Mouse (Mus musculus): ENCODE measurements around the gene Rcn3. TPM values are rescaled to one million over a fixed set of nuclear protein-coding genes. Genes with fewer than 3 reads are reported as not detected.

Rcn3 gene
- polyA plus RNA-seq (2012; rRNA removed): 22.2 and 34.9 TPM in 2 replicates

GRCm38 (mm10) chr7:45092048-45092447 is at the start of gene Rcn3:
Gene Rcn3, minus strand, starts transcription at chr7:45092221.
- no peak within 1 kb of the TSS for H3K27ac ChIP-seq (ENCODE audit: control insufficient read depth, insufficient read depth, low read length)
- no peak for DNase-seq
- peak within 1 kb of the TSS; percentile 12 for H3K4me3 ChIP-seq (ENCODE audit: control insufficient read depth, insufficient read depth, low read length)
- no peak for TF ChIP-seq POLR2A (IDR thresholded peaks at IDR 0.05; ENCODE audit: control insufficient read depth, extremely low read depth, insufficient read depth, low read length, poor library complexity)
- no peak for TF ChIP-seq CTCF (IDR thresholded peaks at IDR 0.05; ENCODE audit: borderline replicate concordance, control insufficient read depth, extremely low read depth, insufficient read depth, low read length, poor library complexity)
- H3K27me3 ChIP-seq (ENCODE audit: control insufficient read depth, insufficient read depth, low read length): peaks cover 10% of the 10 kb centered on the region
- H3K36me3 ChIP-seq (ENCODE audit: control insufficient read depth, insufficient read depth, low read length): no peaks in the 10 kb centered on the region
- H3K4me1 ChIP-seq (replicated peaks; ENCODE audit: control insufficient read depth, insufficient read depth, low read length): peaks cover 20% of the 10 kb centered on the region
- WGBS: 6% methylated on average over 16 of the region's 16 CpGs

GRCm38 (mm10) chr7:45141319-45141718 is 49.3 kb upstream of the Rcn3 start:
- TF ChIP-seq CTCF (IDR thresholded peaks at IDR 0.05; ENCODE audit: borderline replicate concordance, control insufficient read depth, extremely low read depth, insufficient read depth, low read length, poor library complexity) (no peak), POLR2A (IDR thresholded peaks at IDR 0.05; ENCODE audit: control insufficient read depth, extremely low read depth, insufficient read depth, low read length, poor library complexity) (no peak)
- no peaks in the 10 kb centered on the region for H3K36me3 ChIP-seq (ENCODE audit: control insufficient read depth, insufficient read depth, low read length)
- DNase-seq: peak; percentile 53
- peak overlapping the region; percentile 65 for H3K27ac ChIP-seq (ENCODE audit: control insufficient read depth, insufficient read depth, low read length)
- H3K4me1 ChIP-seq (replicated peaks; ENCODE audit: control insufficient read depth, insufficient read depth, low read length): peaks cover 50% of the 10 kb centered on the region
- no peak overlapping the region for H3K4me3 ChIP-seq (ENCODE audit: control insufficient read depth, insufficient read depth, low read length)
- WGBS: 5% methylated on average over 3 of the region's 3 CpGs
- H3K27me3 ChIP-seq (ENCODE audit: control insufficient read depth, insufficient read depth, low read length): no peaks in the 10 kb centered on the region

DNA sequence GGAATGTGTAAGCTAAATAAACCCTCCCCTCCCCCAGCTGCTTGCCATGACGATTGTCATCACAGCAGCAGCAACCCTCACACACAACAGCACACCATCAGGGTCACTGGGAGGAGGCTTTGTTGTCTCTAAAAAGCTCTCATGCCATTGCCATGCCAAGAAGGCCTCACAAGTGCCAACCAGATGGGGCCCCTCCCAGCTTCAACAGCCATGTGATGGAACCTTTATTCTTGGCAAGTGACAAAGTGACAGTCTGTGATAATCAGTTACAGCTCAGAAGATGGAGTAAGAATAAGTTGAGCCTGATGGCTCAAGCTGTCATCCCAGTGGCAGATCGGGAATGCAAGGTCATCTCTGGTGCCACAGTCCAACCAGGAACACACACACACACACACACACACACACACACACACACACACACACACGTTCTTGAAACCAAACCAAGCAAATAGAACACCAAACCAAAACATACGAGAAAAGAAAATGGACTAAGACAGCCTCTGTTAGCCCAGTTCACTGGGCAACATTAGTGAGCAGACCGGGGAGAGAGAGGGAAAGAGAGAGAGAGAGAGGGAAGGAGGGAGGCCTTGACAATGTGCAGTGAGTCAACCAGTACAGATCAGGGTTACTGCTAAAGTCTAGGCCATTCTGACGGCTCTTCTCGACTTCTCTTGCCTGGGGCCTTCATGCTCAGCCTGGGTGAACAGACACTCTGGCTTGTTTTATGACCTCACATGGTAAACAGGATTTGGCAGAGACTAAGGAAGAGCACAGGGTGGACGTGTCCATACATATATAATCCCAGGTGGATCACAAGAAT is 48.1 kb upstream of the Rcn3 start:
- no peak for DNase-seq
- WGBS: 92% methylated on average over 8 of the region's 8 CpGs
- peaks cover 58% of the 10 kb centered on the region for H3K4me1 ChIP-seq (replicated peaks; ENCODE audit: control insufficient read depth, insufficient read depth, low read length)
- no peak overlapping the region for H3K27ac ChIP-seq (ENCODE audit: control insufficient read depth, insufficient read depth, low read length)
- H3K27me3 ChIP-seq (ENCODE audit: control insufficient read depth, insufficient read depth, low read length): no peaks in the 10 kb centered on the region
- no peak for TF ChIP-seq CTCF (IDR thresholded peaks at IDR 0.05; ENCODE audit: borderline replicate concordance, control insufficient read depth, extremely low read depth, insufficient read depth, low read length, poor library complexity)
- no peak for TF ChIP-seq POLR2A (IDR thresholded peaks at IDR 0.05; ENCODE audit: control insufficient read depth, extremely low read depth, insufficient read depth, low read length, poor library complexity)
- no peak overlapping the region for H3K4me3 ChIP-seq (ENCODE audit: control insufficient read depth, insufficient read depth, low read length)
- no peaks in the 10 kb centered on the region for H3K36me3 ChIP-seq (ENCODE audit: control insufficient read depth, insufficient read depth, low read length)

DNA sequence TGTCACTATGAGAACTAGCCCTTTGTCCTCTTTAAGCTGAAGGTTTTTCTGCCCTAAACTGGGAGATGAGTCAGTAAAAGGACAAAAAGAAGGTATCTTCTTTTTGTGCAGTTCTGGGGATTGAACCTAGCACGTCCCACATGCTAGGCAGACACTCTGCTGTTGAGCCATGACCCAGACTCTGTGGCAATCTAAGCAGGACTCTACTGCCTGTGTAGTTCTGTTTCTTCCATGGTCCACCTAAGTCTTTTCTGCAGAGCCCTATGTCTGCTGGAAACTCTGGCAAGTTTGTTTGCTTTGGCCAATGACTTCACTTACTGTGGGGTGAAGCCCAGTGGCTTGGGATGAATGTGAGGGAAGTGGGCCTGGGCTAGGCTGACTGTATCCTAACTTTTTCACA is 46.4 kb upstream of the Rcn3 start:
- H3K4me1 ChIP-seq (replicated peaks; ENCODE audit: control insufficient read depth, insufficient read depth, low read length): peaks cover 69% of the 10 kb centered on the region
- H3K27ac ChIP-seq (ENCODE audit: control insufficient read depth, insufficient read depth, low read length): no peak overlapping the region
- TF ChIP-seq CTCF (IDR thresholded peaks at IDR 0.05; ENCODE audit: borderline replicate concordance, control insufficient read depth, extremely low read depth, insufficient read depth, low read length, poor library complexity): no peak
- TF ChIP-seq POLR2A (IDR thresholded peaks at IDR 0.05; ENCODE audit: control insufficient read depth, extremely low read depth, insufficient read depth, low read length, poor library complexity): no peak
- no peak overlapping the region for H3K4me3 ChIP-seq (ENCODE audit: control insufficient read depth, insufficient read depth, low read length)
- H3K27me3 ChIP-seq (ENCODE audit: control insufficient read depth, insufficient read depth, low read length): no peaks in the 10 kb centered on the region
- H3K36me3 ChIP-seq (ENCODE audit: control insufficient read depth, insufficient read depth, low read length): no peaks in the 10 kb centered on the region
- no peak for DNase-seq
- WGBS: 100% methylated on average over 1 of the region's 1 CpGs

DNA sequence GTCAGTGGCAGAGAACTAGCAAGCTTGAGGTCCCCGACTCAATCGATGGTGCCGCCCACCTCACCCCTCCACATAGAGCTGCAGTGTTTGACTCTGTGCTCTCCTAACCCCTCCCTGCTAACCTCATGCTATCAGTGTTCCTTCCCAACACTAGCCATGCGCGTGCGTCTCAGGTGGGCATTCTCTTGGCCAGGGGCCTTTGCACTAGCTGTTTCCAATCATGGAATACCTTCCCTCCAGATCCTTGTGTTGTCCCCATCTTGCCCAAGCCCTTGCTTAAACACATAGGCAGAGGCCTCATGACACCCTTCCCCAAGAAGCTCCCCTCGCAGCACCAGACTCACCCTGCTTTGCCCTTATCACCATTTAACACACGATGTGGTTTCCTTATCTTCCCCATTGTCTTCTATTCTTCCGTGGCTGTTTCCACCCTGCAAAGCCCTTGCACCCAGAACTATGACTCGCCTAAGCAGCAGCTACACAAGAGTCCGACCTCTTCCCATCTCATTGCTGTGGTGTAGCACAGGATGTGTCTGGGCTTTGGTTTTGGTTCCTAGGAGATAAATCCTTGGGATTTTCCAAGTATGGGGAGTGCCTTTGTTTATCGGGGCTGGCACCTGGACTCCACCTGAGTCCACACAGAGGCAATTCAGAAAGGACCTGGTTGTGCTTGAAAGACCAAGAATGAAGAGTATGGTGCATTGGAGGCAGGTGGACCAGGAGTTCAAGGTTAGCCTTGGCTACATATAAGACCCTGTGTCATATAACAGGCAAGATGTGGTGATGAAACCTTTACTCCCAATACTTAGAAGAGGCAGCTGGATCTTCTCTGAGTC is 45.4 kb upstream of the Rcn3 start:
- H3K36me3 ChIP-seq (ENCODE audit: control insufficient read depth, insufficient read depth, low read length): no peaks in the 10 kb centered on the region
- 14% methylated on average over 12 of the region's 12 CpGs for WGBS
- DNase-seq: peak; percentile 46
- H3K27ac ChIP-seq (ENCODE audit: control insufficient read depth, insufficient read depth, low read length): peak overlapping the region; percentile 11; the same call in 1 of the 2 replicates
- TF ChIP-seq CTCF (IDR thresholded peaks at IDR 0.05; ENCODE audit: borderline replicate concordance, control insufficient read depth, extremely low read depth, insufficient read depth, low read length, poor library complexity): no peak
- no peak overlapping the region for H3K4me3 ChIP-seq (ENCODE audit: control insufficient read depth, insufficient read depth, low read length)
- no peaks in the 10 kb centered on the region for H3K27me3 ChIP-seq (ENCODE audit: control insufficient read depth, insufficient read depth, low read length)
- H3K4me1 ChIP-seq (replicated peaks; ENCODE audit: control insufficient read depth, insufficient read depth, low read length): peaks cover 62% of the 10 kb centered on the region

DNA sequence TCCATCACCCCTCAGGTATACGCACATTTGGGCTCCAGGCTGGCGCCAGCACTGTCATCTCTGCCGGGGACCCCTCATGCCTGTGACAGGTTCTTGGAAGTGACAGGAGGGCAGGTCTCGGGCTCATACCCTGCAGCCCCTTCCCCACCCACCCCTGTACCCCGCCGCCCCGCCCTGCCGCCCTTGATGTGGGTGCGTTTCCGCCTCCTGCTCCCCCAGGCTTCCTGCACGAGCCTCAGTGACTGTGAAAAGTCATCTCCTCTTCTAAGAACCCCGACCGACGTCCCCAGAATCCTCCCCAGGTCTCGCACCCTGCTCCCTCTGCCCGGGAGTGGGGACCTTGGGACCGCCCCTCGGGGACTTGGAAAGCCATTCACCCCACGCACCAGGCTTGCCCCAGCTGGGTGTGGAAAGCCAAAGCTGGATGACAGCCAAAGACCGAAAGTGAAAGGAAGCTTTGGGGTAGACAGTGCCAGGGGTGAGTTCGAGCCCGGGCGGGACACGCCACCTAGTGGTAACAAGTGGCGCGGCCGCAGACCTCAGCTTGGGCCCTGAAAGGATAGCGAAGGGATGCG is 44.1 kb upstream of the Rcn3 start, which contains the start of the genes Gm45713 and Flt3l:
Gm45713 (minus strand) TSS at position 239 of the 575 bp plus-strand sequence.
Flt3l (minus strand) TSS at position 440 of the 575 bp plus-strand sequence.
- H3K4me1 ChIP-seq (replicated peaks; ENCODE audit: control insufficient read depth, insufficient read depth, low read length): peaks cover 51% of the 10 kb centered on the region
- H3K27me3 ChIP-seq (ENCODE audit: control insufficient read depth, insufficient read depth, low read length): no peaks in the 10 kb centered on the region
- WGBS: under 1% methylated on average over 29 of the region's 29 CpGs
- DNase-seq: peak; percentile 89
- TF ChIP-seq POLR2A (IDR thresholded peaks at IDR 0.05; ENCODE audit: control insufficient read depth, extremely low read depth, insufficient read depth, low read length, poor library complexity) (0 out of 2 replicates have a peak, but pooled peaks have one; percentile 36), CTCF (IDR thresholded peaks at IDR 0.05; ENCODE audit: borderline replicate concordance, control insufficient read depth, extremely low read depth, insufficient read depth, low read length, poor library complexity) (peak; percentile 96)
- peak within 1 kb of the TSS; percentile 95 for H3K27ac ChIP-seq (ENCODE audit: control insufficient read depth, insufficient read depth, low read length)
- peak within 1 kb of the TSS; percentile 89 for H3K4me3 ChIP-seq (ENCODE audit: control insufficient read depth, insufficient read depth, low read length)
- H3K36me3 ChIP-seq (ENCODE audit: control insufficient read depth, insufficient read depth, low read length): no peaks in the 10 kb centered on the region

All from thymus, adult 2 months (tissue).